Mouse (Mus musculus) limb, embryonic 11.5 days (tissue): ENCODE measurements at regions not wholly inside any gene's neighbourhood (a gene's known extent, or its start where the extent isn't known, plus 50 kb on each side); places are given as distances from the start of the nearest gene placed in this dataset.

ENCODE experiments used
- ATAC-seq: fragments of 200-750 bp; cut with Nextera tagmentation; 2 replicates; pipeline ENCODE4 v1.8.0; 2017; ENCODE audit warnings: low read depth; ENCODE audit not compliant: insufficient number of reproducible peaks, low FRiP score, low TSS enrichment
- DNase-seq: peaks from one replicate; pipeline ENCODE4 v3.0.0-alpha.2; 2015; ENCODE audit warnings: low spot score
- H3K27ac ChIP-seq: fragments of 300-500 bp; sonication (generic); replicated peaks from 2 replicates; pipeline ENCODE4 v1.5.1; 2014; ENCODE audit warnings: low read depth, mild to moderate bottlenecking, low read length
- H3K27me3 ChIP-seq: fragments of 300-500 bp; sonication (generic); 2 replicates; pipeline ENCODE4 v1.6.1; 2014; ENCODE audit warnings: mild to moderate bottlenecking, low read length, mixed read lengths; ENCODE audit not compliant: control insufficient read depth, insufficient read depth
- H3K36me3 ChIP-seq: fragments of 300-500 bp; sonication (generic); 2 replicates; pipeline ENCODE4 v1.6.1; 2014; ENCODE audit warnings: mild to moderate bottlenecking, low read length, moderate library complexity, mixed read lengths; ENCODE audit not compliant: control insufficient read depth, insufficient read depth
- H3K4me1 ChIP-seq: fragments of 300-500 bp; sonication (generic); 2 replicates; pipeline ENCODE4 v1.6.1; 2014; ENCODE audit warnings: low read length, mixed read lengths; ENCODE audit not compliant: control insufficient read depth, insufficient read depth
- H3K4me2 ChIP-seq: fragments of 300-500 bp; sonication (generic); 2 replicates; pipeline ENCODE4 v1.6.1; 2014; ENCODE audit warnings: low read depth, mild to moderate bottlenecking, moderate library complexity; ENCODE audit not compliant: severe bottlenecking
- H3K4me3 ChIP-seq: fragments of 300-500 bp; sonication (generic); 2 replicates; pipeline ENCODE4 v1.5.1; 2014; ENCODE audit warnings: low read depth, low read length
- H3K9ac ChIP-seq: fragments of 300-500 bp; sonication (generic); 2 replicates; pipeline ENCODE4 v1.6.1; 2014; ENCODE audit warnings: mild to moderate bottlenecking, low read length
- H3K9me3 ChIP-seq: fragments of 300-500 bp; sonication (generic); 2 replicates; pipeline ENCODE4 v1.6.1; 2016; ENCODE audit warnings: low read length; ENCODE audit not compliant: control insufficient read depth
- WGBS: fragments of 180-500 bp; shearing (Covaris S2); extraction: QIAGEN DNeasy Blood & Tissue Kit; methylation state at CpG from one replicate; pipeline ENCODE4 v1.1.7; 2014; 5-methylcytosine and 5-hydroxymethylcytosine counted together

- 61% methylated on average over 5 of the region's 5 CpGs for WGBS
- ATAC-seq (no peak), DNase-seq (no peak)
- no peak overlapping the region for H3K4me3 ChIP-seq
- H3K27me3 ChIP-seq: no peaks in the 10 kb centered on the region
- no peaks in the 10 kb centered on the region for H3K36me3 ChIP-seq
- no peak overlapping the region for H3K9ac ChIP-seq
- H3K27ac ChIP-seq: no peak overlapping the region
- H3K4me1 ChIP-seq: peaks cover 7% of the 10 kb centered on the region; the same call in 1 of the 2 replicates
- H3K4me2 ChIP-seq: no peak overlapping the region
- no peaks in the 10 kb centered on the region for H3K9me3 ChIP-seq
Measured at GRCm38 (mm10) chr3:145705317-145705716, 53.2 kb upstream of the Ddah1 start.

- H3K9me3 ChIP-seq: no peaks in the 10 kb centered on the region
- no peak overlapping the region for H3K9ac ChIP-seq
- WGBS: 66% methylated on average over 9 of the region's 9 CpGs
- no peaks in the 10 kb centered on the region for H3K36me3 ChIP-seq
- no peak overlapping the region for H3K27ac ChIP-seq
- peaks cover 7% of the 10 kb centered on the region; the same call in 1 of the 2 replicates for H3K4me1 ChIP-seq
- no peaks in the 10 kb centered on the region for H3K27me3 ChIP-seq
- ATAC-seq: no peak
- no peak overlapping the region for H3K4me2 ChIP-seq
- DNase-seq: no peak
- no peak overlapping the region for H3K4me3 ChIP-seq
Measured at GRCm38 (mm10) chr3:145704054-145704453, 54.3 kb upstream of the Ccn1 start.

GRCm38 (mm10) chr3:145703411-145703924, 53.7 kb upstream of the Ccn1 start:
- ATAC-seq: peak; percentile 53; the same call in 1 of the 2 replicates
- H3K4me1 ChIP-seq: peaks cover 7% of the 10 kb centered on the region; the same call in 1 of the 2 replicates
- H3K27me3 ChIP-seq: no peaks in the 10 kb centered on the region
- H3K36me3 ChIP-seq: no peaks in the 10 kb centered on the region
- 14% methylated on average over 11 of the region's 11 CpGs for WGBS
- H3K4me2 ChIP-seq: no peak overlapping the region
- H3K9ac ChIP-seq: 0 out of 2 replicates have a peak overlapping the region, but pooled peaks have one; percentile 7
- no peak overlapping the region for H3K4me3 ChIP-seq
- 0 out of 2 replicates have a peak overlapping the region, but pooled peaks have one; percentile 30 for H3K27ac ChIP-seq
- no peaks in the 10 kb centered on the region for H3K9me3 ChIP-seq
- peak; percentile 57 for DNase-seq

GRCm38 (mm10) chr3:145702739-145703138, 53.0 kb upstream of the Ccn1 start:
- no peaks in the 10 kb centered on the region for H3K9me3 ChIP-seq
- no peak overlapping the region for H3K4me3 ChIP-seq
- DNase-seq: no peak
- H3K4me1 ChIP-seq: peaks cover 7% of the 10 kb centered on the region; the same call in 1 of the 2 replicates
- WGBS: 83% methylated on average over 5 of the region's 5 CpGs
- no peak overlapping the region for H3K9ac ChIP-seq
- H3K27me3 ChIP-seq: no peaks in the 10 kb centered on the region
- no peak overlapping the region for H3K27ac ChIP-seq
- H3K36me3 ChIP-seq: no peaks in the 10 kb centered on the region
- no peak overlapping the region for H3K4me2 ChIP-seq
- ATAC-seq: no peak

GRCm38 (mm10) chr3:145701945-145702344, 52.2 kb upstream of the Ccn1 start:
- Histone ChIP-seq H3K27me3 (no peaks in the 10 kb centered on the region), H3K27ac (no peak overlapping the region), H3K9ac (no peak overlapping the region), H3K4me1 (peaks cover 7% of the 10 kb centered on the region; the same call in 1 of the 2 replicates), H3K4me3 (no peak overlapping the region), H3K4me2 (no peak overlapping the region), H3K9me3 (no peaks in the 10 kb centered on the region), H3K36me3 (no peaks in the 10 kb centered on the region)
- DNase-seq: no peak
- WGBS: 74% methylated on average over 6 of the region's 6 CpGs
- peak; percentile 42; the same call in 1 of the 2 replicates for ATAC-seq
